Mouse (Mus musculus): ENCODE data around the gene Zfp948. TPM values are rescaled to one million over a fixed set of nuclear protein-coding genes. Genes with fewer than 3 reads are reported as not detected.
A peak's percentile ranks its signal among the peaks of the same experiment; 100 is the strongest.

Zfp948 gene
- total and polyA plus RNA-seq, 3 experiments, result 0.72 to 1.6 (median 0.74) TPM

DNA sequence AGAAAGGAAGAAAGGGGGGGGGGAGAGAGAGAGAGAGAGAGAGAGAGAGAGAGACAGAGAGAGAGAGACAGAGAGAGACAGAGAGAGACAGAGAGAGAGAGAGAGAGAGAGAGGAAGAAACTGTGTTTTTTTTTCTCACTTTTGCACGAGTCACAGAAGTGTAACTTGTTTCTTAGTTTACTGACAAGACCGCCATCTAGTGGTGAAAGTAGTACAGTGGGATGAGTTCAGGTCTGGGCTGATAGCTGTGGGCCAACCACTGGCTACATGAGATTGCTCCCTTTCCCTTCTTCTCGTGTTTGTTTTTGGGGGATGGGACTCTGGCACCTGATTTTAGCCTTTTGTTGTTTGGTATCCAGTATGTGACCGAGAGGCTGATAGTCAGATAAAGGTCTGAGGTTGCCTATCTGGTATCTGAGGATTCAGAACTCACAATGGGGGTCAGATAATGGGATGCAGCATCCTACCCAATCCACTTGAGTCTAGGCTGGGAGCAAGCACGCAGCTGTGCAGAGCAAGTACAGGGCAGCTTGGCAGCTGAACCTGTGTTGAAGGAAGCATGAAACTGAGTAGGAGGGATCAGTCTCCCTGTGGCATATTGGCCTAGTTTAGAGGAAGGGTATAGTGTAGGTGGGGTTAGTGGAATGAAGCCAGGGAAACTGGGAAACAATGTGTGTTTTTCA is 12.8 kb downstream of the Zfp948 start:
- peak; percentile 72 to 77 for TF ChIP-seq CTCF (conservative IDR thresholded peaks at IDR 0.05 in 1 of 2, IDR thresholded peaks at IDR 0.05 in 1 of 2; ENCODE audit: low read depth in 2 of 2, low read length in 2 of 2)
- no peak for TF ChIP-seq MAX (IDR thresholded peaks at IDR 0.05; ENCODE audit: low read length)
- 0 out of 2 replicates have a peak, but pooled peaks have one; percentile 10 for TF ChIP-seq IRF4 (IDR thresholded peaks at IDR 0.05; ENCODE audit: low read depth, low read length)
- TF ChIP-seq POLR2AphosphoS2 (IDR thresholded peaks at IDR 0.05; ENCODE audit: low read depth, low read length), result no peak
- no peak for TF ChIP-seq NRF1 (IDR thresholded peaks at IDR 0.05; ENCODE audit: low read depth, low read length)
- no peak for TF ChIP-seq ZC3H11A (IDR thresholded peaks at IDR 0.05; ENCODE audit: low read depth, low read length)
- TF ChIP-seq ZNF384 (IDR thresholded peaks at IDR 0.05; ENCODE audit: low read depth, low read length), result peak; percentile 84
- TF ChIP-seq MYC (IDR thresholded peaks at IDR 0.05; ENCODE audit: low read depth, low read length), result 0 out of 2 replicates have a peak, but pooled peaks have one; percentile 31
- TF ChIP-seq RAD21 (IDR thresholded peaks at IDR 0.05; ENCODE audit: low read depth, low read length), result peak; percentile 60
- no peak for TF ChIP-seq KAT2A (IDR thresholded peaks at IDR 0.05; ENCODE audit: insufficient replicate concordance, low read length)
- no peak for TF ChIP-seq JUN (IDR thresholded peaks at IDR 0.05; ENCODE audit: insufficient read depth, low read depth, low read length)
- no peak for TF ChIP-seq UBTF (IDR thresholded peaks at IDR 0.05; ENCODE audit: low read depth, low read length)
- peak; percentile 56 for TF ChIP-seq SMC3 (IDR thresholded peaks at IDR 0.05; ENCODE audit: low read depth, low read length)
- TF ChIP-seq BHLHE40 (IDR thresholded peaks at IDR 0.05; ENCODE audit: low read depth, low read length), result peak; percentile 56; the same call in 1 of the 2 replicates
- H3K36me3 ChIP-seq (replicated peaks in 1 of 2; ENCODE audit: control insufficient read depth in 1 of 2, insufficient read depth in 1 of 2, low read length in 1 of 2), result peaks cover 8 to 26% of the 10 kb centered on the region in 2 experiments

GRCm38 (mm10) chr17:21585521-21585920 is 18.7 kb downstream of the Zfp948 start:
- no peak overlapping the region for H3K4me2 ChIP-seq (ENCODE audit: insufficient read depth, low read depth, poor library complexity, severe bottlenecking)
- H3K27me3 ChIP-seq (replicated peaks), result no peaks in the 10 kb centered on the region
- peaks cover 22 to 43% of the 10 kb centered on the region in 2 experiments for H3K36me3 ChIP-seq (replicated peaks in 1 of 2; ENCODE audit: control insufficient read depth in 1 of 2, insufficient read depth in 1 of 2, low read length in 1 of 2)
- H3K4me3 ChIP-seq (replicated peaks in 1 of 3; ENCODE audit: low read depth in 2 of 3, low read length in 2 of 3, poor library complexity in 1 of 3), result no peak overlapping the region
- dilution Hi-C loops (cut with MboI; ENCODE audit: extremely low pct_ligation_motif_present, extremely low pct_unique_long_range_greater_than_20kb, low sequenced_read_pairs) (no loop called here), in situ Hi-C loops (cut with MboI; ENCODE audit: low pct_ligation_motif_present, low pct_unique_long_range_greater_than_20kb, low sequenced_read_pairs) (no loop called here)
- H3K9ac ChIP-seq (ENCODE audit: insufficient read depth, low read depth), result no peak overlapping the region
- TF ChIP-seq ELF1 (IDR thresholded peaks at IDR 0.05; ENCODE audit: low read depth, low read length), result no peak
- no peak for TF ChIP-seq MAX (IDR thresholded peaks at IDR 0.05; ENCODE audit: low read length)
- no peak for TF ChIP-seq MAFK (IDR thresholded peaks at IDR 0.05; ENCODE audit: insufficient replicate concordance, low read length)
- TF ChIP-seq MAZ (IDR thresholded peaks at IDR 0.05; ENCODE audit: low read depth, low read length), result no peak
- no peak for TF ChIP-seq MEF2A (IDR thresholded peaks at IDR 0.05; ENCODE audit: borderline replicate concordance, low read depth, low read length)
- no peak for TF ChIP-seq HCFC1 (IDR thresholded peaks at IDR 0.05; ENCODE audit: low read depth, low read length)
- TF ChIP-seq JUN (IDR thresholded peaks at IDR 0.05; ENCODE audit: insufficient read depth, low read depth, low read length), result no peak
- no peak for TF ChIP-seq RCOR1 (conservative IDR thresholded peaks at IDR 0.05; ENCODE audit: low read depth, low read length)
- no peak for TF ChIP-seq POLR2A (IDR thresholded peaks at IDR 0.05; ENCODE audit: low read depth, low read length)
- no peak for TF ChIP-seq SMC3 (IDR thresholded peaks at IDR 0.05; ENCODE audit: low read depth, low read length)
- H3K27ac ChIP-seq (ENCODE audit: insufficient read depth, low read depth), result no peak overlapping the region
- H3K79me2 ChIP-seq (replicated peaks; ENCODE audit: control insufficient read depth, extremely low read depth, insufficient read depth, poor library complexity, severe bottlenecking), result no peaks in the 10 kb centered on the region
- H3K9me3 ChIP-seq (replicated peaks; ENCODE audit: low read length), result no peaks in the 10 kb centered on the region
- DNase-seq (ENCODE audit: extremely low read depth), result no peak
- no peaks in the 10 kb centered on the region for H3K4me1 ChIP-seq (ENCODE audit: control insufficient read depth in 1 of 2, insufficient read depth in 2 of 2)

More for the DNA sequence above, 12.8 kb downstream of the Zfp948 start:
- no peak overlapping the region for H3K4me2 ChIP-seq (ENCODE audit: insufficient read depth, low read depth, poor library complexity, severe bottlenecking)
- H3K4me3 ChIP-seq (replicated peaks in 1 of 3; ENCODE audit: low read depth in 2 of 3, low read length in 2 of 3, poor library complexity in 1 of 3), result no peak overlapping the region
- H3K9ac ChIP-seq (ENCODE audit: insufficient read depth, low read depth), result no peak overlapping the region
- H3K9me3 ChIP-seq (replicated peaks; ENCODE audit: low read length), result no peaks in the 10 kb centered on the region
- H3K27me3 ChIP-seq (replicated peaks), result no peaks in the 10 kb centered on the region
- peak; percentile 82 for DNase-seq (ENCODE audit: extremely low read depth)
- no peak overlapping the region for H3K27ac ChIP-seq (ENCODE audit: insufficient read depth, low read depth)
- in situ Hi-C loops (cut with MboI; ENCODE audit: low pct_ligation_motif_present, low pct_unique_long_range_greater_than_20kb, low sequenced_read_pairs), result no loop called here
- dilution Hi-C loops (cut with MboI; ENCODE audit: extremely low pct_ligation_motif_present, extremely low pct_unique_long_range_greater_than_20kb, low sequenced_read_pairs), result no loop called here
- no peaks in the 10 kb centered on the region for H3K79me2 ChIP-seq (replicated peaks; ENCODE audit: control insufficient read depth, extremely low read depth, insufficient read depth, poor library complexity, severe bottlenecking)
- H3K4me1 ChIP-seq (ENCODE audit: control insufficient read depth in 1 of 2, insufficient read depth in 2 of 2), result peaks cover 0 to 5% of the 10 kb centered on the region in 2 experiments; a peak in 1 of 4 replicates
